ENCODE assay signal across 10 mouse cellular contexts in the genomic region with DNA sequence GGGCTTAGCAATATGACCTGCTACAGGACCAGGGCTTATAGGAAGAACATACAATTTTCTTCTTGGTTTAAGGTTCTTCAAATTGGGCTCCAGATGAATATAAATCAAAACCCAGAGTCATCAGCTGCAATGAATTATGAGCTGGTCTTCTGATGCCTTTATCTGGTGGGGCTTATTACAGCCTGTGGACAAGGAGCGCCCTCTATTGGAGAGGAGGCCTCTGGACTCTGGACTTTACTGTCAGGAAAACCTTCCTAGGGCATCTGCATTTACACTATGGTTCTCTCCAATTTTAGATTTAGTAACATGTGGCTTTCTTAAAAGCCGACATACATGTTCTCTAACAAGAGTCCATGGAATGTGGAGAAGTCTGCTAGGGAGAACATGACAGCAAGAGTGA.
DNase-seq lines count a peak whose midpoint lies in the region; ATAC-seq lines count a peak whose summit lies in the region.
"Had no signal": no experiment of that assay in that cellular context is flagged by ENCODE, and none has a peak within 500 bp of the region (broad histone marks: within the 10 kb centered on the region; RNA-seq: fewer than 3 reads in every experiment).

No protein-coding gene starts in this region.

- no peaks in the 10 kb centered on the region for H3K36me3 ChIP-seq in kidney, embryonic 16.5 days (ENCODE audit: insufficient read depth, low read length)
- H3K36me3 ChIP-seq: heart, embryonic 13.5 days had no signal

- H3K4me3 ChIP-seq in kidney, embryonic 16.5 days (ENCODE audit: low read length): no peak overlapping the region
- H3K4me3 ChIP-seq: heart, embryonic 13.5 days had no signal

- H3K27me3 ChIP-seq in kidney, embryonic 16.5 days (ENCODE audit: insufficient read depth, low read length): no peaks in the 10 kb centered on the region
- H3K27me3 ChIP-seq: heart, embryonic 13.5 days had no signal

- no peak overlapping the region for H3K4me2 ChIP-seq in kidney, embryonic 16.5 days (replicated peaks; ENCODE audit: low read depth, low read length)
- H3K4me2 ChIP-seq: heart, embryonic 13.5 days had no signal

- 65% methylated on average over 2 of the region's 2 CpGs for WGBS in kidney, embryonic 16.5 days

- H3K4me1 ChIP-seq in kidney, embryonic 16.5 days (ENCODE audit: insufficient read depth, low read length): no peaks in the 10 kb centered on the region

- no peak overlapping the region for H3K9ac ChIP-seq in kidney, embryonic 16.5 days (replicated peaks; ENCODE audit: low read length)
- H3K9ac ChIP-seq: heart, embryonic 13.5 days; liver, embryonic 14.5 days had no signal

- H3K27ac ChIP-seq in kidney, embryonic 16.5 days (ENCODE audit: low read length): no peak overlapping the region
- H3K27ac ChIP-seq: heart, embryonic 13.5 days; liver, embryonic 14.5 days had no signal

- peak; percentile 29 for DNase-seq in adrenal gland, postnatal 10 days
- no peak for DNase-seq in adrenal gland, postnatal 4 days (ENCODE audit: low spot score in 2 of 2)
- DNase-seq in kidney, adult 8-10 months: peak; percentile 4 to 25
- DNase-seq in ZHBTc4 (ENCODE audit: low read depth, low spot score): peak; percentile 12
- peak; percentile 65 for DNase-seq in kidney, postnatal 4 days
- DNase-seq in urinary bladder, postnatal 4 days (ENCODE audit: low spot score in 2 of 2): no peak
- no peak for DNase-seq in natural killer cell, adult 2 months (ENCODE audit: low spot score in 2 of 2)

- no peak for ATAC-seq in kidney, embryonic 16.5 days (ENCODE audit: low FRiP score, low TSS enrichment)

- no peaks in the 10 kb centered on the region for H3K9me3 ChIP-seq in kidney, embryonic 16.5 days (ENCODE audit: low read length)
- H3K9me3 ChIP-seq: heart, embryonic 13.5 days had no signal

Comparison
In these comparisons a context has a peak if more than half of its experiments do, and no peak if none do; other contexts are left out.
1. DNase-seq: peak in adrenal gland, postnatal 10 days (single experiment), kidney, adult 8-10 months (2 of 2), ZHBTc4 (single experiment) and kidney, postnatal 4 days (2 of 2); none in adrenal gland, postnatal 4 days (0 of 2), urinary bladder, postnatal 4 days (0 of 2) and natural killer cell, adult 2 months (0 of 2).